Mouse (Mus musculus) cerebellum, adult 2 months (tissue): ENCODE results near the gene Bloc1s2. TPM values are rescaled to one million over a fixed set of nuclear protein-coding genes. Genes with fewer than 3 reads are reported as not detected.

Source experiments
- DNase-seq, 2 experiments: peaks; one replicate each; pipeline ENCODE4 v3.0.0; 2021
- H3K27ac ChIP-seq: fragments of 200-500 bp; 2 replicates; pipeline ENCODE4 v1.5.1; 2012; ENCODE audit warnings: low read length, control low read depth, inconsistent platforms; ENCODE audit not compliant: insufficient read depth
- H3K27me3 ChIP-seq: fragments of 200-500 bp; 2 replicates; pipeline ENCODE4 v1.6.1; 2012; ENCODE audit warnings: inconsistent platforms, mild to moderate bottlenecking, low read length, moderate library complexity; ENCODE audit not compliant: control insufficient read depth, insufficient read depth
- H3K4me1 ChIP-seq: fragments of 200-500 bp; 2 replicates; pipeline ENCODE4 v1.6.1; 2011; ENCODE audit warnings: low read length; ENCODE audit not compliant: control insufficient read depth, insufficient read depth
- H3K4me3 ChIP-seq: fragments of 200-500 bp; replicated peaks from 2 replicates; pipeline ENCODE3; 2011; ENCODE audit warnings: mild to moderate bottlenecking, low read depth, low read length, control low read depth; ENCODE audit not compliant: insufficient read depth
- CTCF ChIP-seq: fragments of 200-500 bp; IDR thresholded peaks from 2 replicates; pipeline ENCODE4 v1.5.1; 2011; ENCODE audit warnings: low read depth, mild to moderate bottlenecking, control low read depth, low read length, moderate library complexity, borderline replicate concordance; ENCODE audit not compliant: insufficient read depth
- POLR2A ChIP-seq: fragments of 200-500 bp; IDR thresholded peaks from 2 replicates; pipeline ENCODE4 v1.6.1; 2011; ENCODE audit warnings: low read length, control low read depth, borderline replicate concordance; ENCODE audit not compliant: insufficient read depth
- WGBS: fragments of 180-500 bp; shearing (Covaris S2); methylation state at CpG from one replicate; pipeline ENCODE4 v1.1.7; 2018; 5-methylcytosine and 5-hydroxymethylcytosine counted together
- polyA plus RNA-seq: library from polyadenylated mRNA; depleted of rRNA; stranded (reverse); fragments of >200 nt; gene quantifications from 2 replicates; pipeline ENCODE4 v1.2.3, GENCODE M21; 2012

The Bloc1s2 gene
- polyA plus RNA-seq, 1 experiment, result 81.0 TPM

DNA sequence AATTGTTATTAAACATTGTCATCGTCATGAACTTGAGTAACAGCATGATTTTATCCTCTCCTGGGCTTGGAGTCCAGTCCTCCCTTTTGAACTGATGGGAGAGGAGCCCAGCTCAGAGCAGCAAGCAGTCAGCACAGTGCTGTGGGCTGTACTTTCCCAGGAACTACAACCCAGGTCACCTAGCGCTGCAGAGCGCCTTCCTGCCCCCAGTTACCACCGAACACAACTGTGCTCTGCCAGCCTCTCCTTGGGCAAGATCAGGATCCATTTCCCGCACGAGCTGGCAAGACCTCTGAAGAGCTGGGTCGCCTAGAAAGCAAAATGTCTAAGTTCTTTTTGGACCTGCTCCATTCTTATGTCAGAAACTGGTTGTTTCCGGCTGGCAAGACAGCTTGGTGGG is 28.6 kb upstream of the Bloc1s2 start:
- Histone ChIP-seq H3K27ac (no peak overlapping the region), H3K4me1 (no peaks in the 10 kb centered on the region), H3K4me3 (no peak overlapping the region), H3K27me3 (no peaks in the 10 kb centered on the region)
- WGBS, result 35% methylated on average over 8 of the region's 8 CpGs
- DNase-seq, result no peak
- no peak for TF ChIP-seq POLR2A
- no peak for TF ChIP-seq CTCF

- Histone ChIP-seq H3K4me3 (no peak overlapping the region), H3K4me1 (no peaks in the 10 kb centered on the region), H3K27me3 (no peaks in the 10 kb centered on the region; the same call in 1 of the 2 replicates), H3K27ac (no peak overlapping the region)
- DNase-seq, result no peak
- 9% methylated on average over 3 of the region's 3 CpGs for WGBS
- TF ChIP-seq CTCF (no peak), POLR2A (no peak)
These were observed 15.3 kb upstream of the Bloc1s2 start for GRCm38 (mm10) chr19:44161515-44161914.

DNA sequence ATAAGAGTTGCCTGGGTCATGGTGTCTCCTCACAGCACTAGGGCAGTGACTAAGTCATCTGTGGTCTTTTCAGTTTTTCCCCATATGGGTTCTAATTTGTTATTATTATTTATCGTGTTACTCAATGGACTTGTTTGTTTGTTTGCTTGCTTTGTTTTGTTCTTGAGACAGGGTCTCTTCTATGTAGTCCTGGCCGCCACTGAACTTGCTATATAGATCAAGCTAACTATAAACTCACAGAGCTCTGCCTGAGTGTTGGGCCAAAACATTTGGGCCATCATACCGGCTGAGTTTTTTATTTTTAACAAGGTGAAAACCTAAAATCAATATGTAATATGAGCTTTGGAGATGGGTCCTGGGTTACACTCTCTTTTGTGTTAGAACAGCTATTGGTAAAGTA is 13.1 kb upstream of the Bloc1s2 start:
- no peak for TF ChIP-seq POLR2A
- no peak for TF ChIP-seq CTCF
- Histone ChIP-seq H3K4me1 (no peaks in the 10 kb centered on the region), H3K27ac (no peak overlapping the region), H3K27me3 (no peaks in the 10 kb centered on the region; the same call in 1 of the 2 replicates), H3K4me3 (no peak overlapping the region)
- DNase-seq, result no peak
- 85% methylated on average over 3 of the region's 3 CpGs for WGBS

- Histone ChIP-seq H3K27ac (no peak overlapping the region), H3K4me3 (no peak overlapping the region), H3K27me3 (no peaks in the 10 kb centered on the region; the same call in 1 of the 2 replicates), H3K4me1 (no peaks in the 10 kb centered on the region)
- DNase-seq, result no peak
- WGBS, result 89% methylated on average over 10 of the region's 10 CpGs
- TF ChIP-seq CTCF (no peak), POLR2A (no peak)
These were observed 10.8 kb upstream of the Bloc1s2 start for GRCm38 (mm10) chr19:44157005-44157404.

DNA sequence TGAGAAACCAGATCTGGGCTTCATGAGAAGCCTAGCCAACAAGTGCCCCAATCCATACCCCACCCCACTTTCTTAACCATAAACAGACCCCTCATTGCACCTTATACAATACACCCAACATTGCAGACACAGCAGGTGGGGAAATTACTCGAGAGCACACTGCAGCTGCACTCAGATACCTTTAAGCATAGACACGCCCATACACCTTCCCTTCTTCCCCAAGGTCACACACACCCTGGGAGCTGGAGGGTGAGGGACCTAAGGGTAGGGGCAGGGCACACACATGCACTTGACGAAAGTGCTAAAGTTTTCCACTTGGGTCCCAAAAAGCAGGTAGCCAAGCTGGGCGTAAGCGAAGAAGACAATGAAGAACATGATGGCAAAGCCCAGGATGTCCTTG is 7.5 kb upstream of the Bloc1s2 start:
- TF ChIP-seq CTCF, result no peak
- Histone ChIP-seq H3K27me3 (no peaks in the 10 kb centered on the region; the same call in 1 of the 2 replicates), H3K4me3 (no peak overlapping the region), H3K27ac (no peak overlapping the region), H3K4me1 (no peaks in the 10 kb centered on the region)
- 76% methylated on average over 5 of the region's 5 CpGs for WGBS
- no peak for DNase-seq

DNA sequence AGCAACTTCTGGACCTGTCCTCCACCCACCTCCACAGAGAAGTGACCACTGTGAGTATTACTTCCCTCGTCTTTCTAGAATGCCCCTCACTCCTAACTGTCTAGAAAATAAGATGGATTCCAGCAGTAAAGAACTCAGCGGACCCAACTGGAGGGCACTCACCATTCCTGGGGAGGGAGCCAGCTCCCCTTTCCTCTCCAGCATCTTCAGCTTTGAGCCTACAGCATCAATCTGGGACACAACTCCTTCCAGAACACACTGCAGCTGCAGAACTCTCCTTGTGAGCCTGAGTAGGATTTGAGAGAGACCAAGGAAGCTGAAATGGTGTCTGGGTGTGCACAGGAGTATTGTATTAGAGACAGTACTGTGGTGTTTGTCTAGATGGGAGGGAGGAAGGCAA is 2.7 kb upstream of the Bloc1s2 start:
- WGBS, result 79% methylated on average over 2 of the region's 2 CpGs
- DNase-seq, result no peak
- H3K4me1 ChIP-seq, result no peaks in the 10 kb centered on the region
- H3K27me3 ChIP-seq, result no peaks in the 10 kb centered on the region
- H3K27ac ChIP-seq, result no peak overlapping the region
- TF ChIP-seq CTCF (no peak), POLR2A (no peak)
- no peak overlapping the region for H3K4me3 ChIP-seq

DNA sequence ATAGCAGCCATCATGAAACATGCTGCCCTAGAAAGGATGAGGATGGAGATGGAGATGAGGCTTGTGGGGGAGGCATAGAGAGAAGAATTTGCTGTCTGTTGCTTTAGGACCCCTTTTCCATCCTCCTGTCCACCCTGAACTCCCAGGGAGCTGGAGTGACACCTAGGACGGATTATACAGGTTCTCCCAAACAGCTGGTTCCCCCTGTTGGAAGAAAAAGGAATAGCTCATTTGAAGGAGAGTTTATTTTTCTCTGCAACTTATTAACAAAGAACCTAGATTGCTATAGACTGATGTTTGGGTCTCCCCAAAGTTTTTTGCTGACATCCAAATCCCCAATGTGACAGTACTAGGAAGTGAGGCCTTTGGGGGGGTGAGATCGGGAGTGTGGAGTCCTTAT is 2.1 kb upstream of the Bloc1s2 start:
- 30% methylated on average over 2 of the region's 2 CpGs for WGBS
- Histone ChIP-seq H3K4me3 (no peak overlapping the region), H3K27ac (no peak overlapping the region), H3K4me1 (no peaks in the 10 kb centered on the region), H3K27me3 (no peaks in the 10 kb centered on the region)
- no peak for DNase-seq
- no peak for TF ChIP-seq POLR2A
- TF ChIP-seq CTCF, result no peak

- Histone ChIP-seq H3K4me1 (no peaks in the 10 kb centered on the region), H3K27me3 (no peaks in the 10 kb centered on the region), H3K4me3 (no peak overlapping the region), H3K27ac (no peak overlapping the region)
- DNase-seq, result no peak
- 95% methylated on average over 8 of the region's 8 CpGs for WGBS
- TF ChIP-seq POLR2A (no peak), CTCF (no peak)
These were observed 705 bp upstream of the Bloc1s2 start for GRCm38 (mm10) chr19:44146951-44147350.

GRCm38 (mm10) chr19:44146568-44146879 is 278 bp upstream of the Bloc1s2 start:
- 53% methylated on average over 9 of the region's 9 CpGs for WGBS
- H3K4me1 ChIP-seq, result no peaks in the 10 kb centered on the region
- H3K4me3 ChIP-seq, result peak overlapping the region; percentile 87
- TF ChIP-seq POLR2A, result no peak
- TF ChIP-seq CTCF, result no peak
- no peak for DNase-seq
- H3K27ac ChIP-seq, result peak overlapping the region; percentile 34; the same call in 1 of the 2 replicates
- no peaks in the 10 kb centered on the region for H3K27me3 ChIP-seq
